Mouse (Mus musculus) midbrain, embryonic 16.5 days (tissue): Measurements from ENCODE around the gene Gm17728. TPM values are rescaled to one million over a fixed set of nuclear protein-coding genes. Genes with fewer than 3 reads are reported as not detected.

Experiments used
- ATAC-seq: fragments of 200-750 bp; cut with Nextera tagmentation; 2 replicates; pipeline ENCODE4 v1.8.0; 2017; ENCODE audit warnings: moderate TSS enrichment
- H3K27ac ChIP-seq: fragments of 300-500 bp; sonication (generic); 2 replicates; pipeline ENCODE4 v1.5.1; 2014; ENCODE audit warnings: mild to moderate bottlenecking, low read length, mixed read lengths
- H3K27me3 ChIP-seq: fragments of 300-500 bp; sonication (generic); 2 replicates; pipeline ENCODE4 v1.6.1; 2014; ENCODE audit warnings: low read depth, low read length, mixed read lengths; ENCODE audit not compliant: control insufficient read depth, insufficient read depth
- H3K36me3 ChIP-seq: fragments of 300-500 bp; sonication (generic); 2 replicates; pipeline ENCODE4 v1.6.1; 2014; ENCODE audit warnings: mild to moderate bottlenecking, low read length, moderate library complexity, mixed read lengths; ENCODE audit not compliant: control insufficient read depth, insufficient read depth
- H3K4me1 ChIP-seq: fragments of 300-500 bp; sonication (generic); 2 replicates; pipeline ENCODE4 v1.6.1; 2014; ENCODE audit warnings: mild to moderate bottlenecking, low read length, mixed read lengths; ENCODE audit not compliant: control insufficient read depth, insufficient read depth
- H3K4me2 ChIP-seq: fragments of 300-500 bp; sonication (generic); 2 replicates; pipeline ENCODE4 v1.6.1; 2014; ENCODE audit warnings: mild to moderate bottlenecking, low read length, mixed read lengths
- H3K4me3 ChIP-seq: fragments of 300-500 bp; sonication (generic); 2 replicates; pipeline ENCODE4 v1.5.1; 2014; ENCODE audit warnings: low read depth, mild to moderate bottlenecking, low read length, moderate library complexity, mixed read lengths
- H3K9ac ChIP-seq: fragments of 300-500 bp; sonication (generic); 2 replicates; pipeline ENCODE4 v1.6.1; 2014; ENCODE audit warnings: low read depth, low read length, mixed read lengths
- H3K9me3 ChIP-seq: fragments of 300-500 bp; sonication (generic); replicated peaks from 2 replicates; pipeline ENCODE4 v1.6.1; 2014; ENCODE audit warnings: mild to moderate bottlenecking, low read length, mixed read lengths; ENCODE audit not compliant: control insufficient read depth, poor library complexity, severe bottlenecking
- WGBS: fragments of 180-500 bp; shearing (Covaris S2); extraction: QIAGEN DNeasy Blood & Tissue Kit; methylation state at CpG from one replicate; pipeline ENCODE4 v1.1.7; 2014; 5-methylcytosine and 5-hydroxymethylcytosine counted together
- polyA plus RNA-seq: library from polyadenylated mRNA; unstranded; fragments of >200 nt; fragmentation: Nextera tagmentation; extraction: Ambion mirVana; gene quantifications from 2 replicates; pipeline ENCODE4 v1.2.1, GENCODE M21; 2015

The Gm17728 gene
- polyA plus RNA-seq, 1 experiment from 2014 or later: not detected

- H3K27ac ChIP-seq: no peak overlapping the region
- H3K4me2 ChIP-seq: no peak overlapping the region
- 55% methylated on average over 2 of the region's 2 CpGs for WGBS
- H3K27me3 ChIP-seq: no peaks in the 10 kb centered on the region
- H3K9me3 ChIP-seq: no peaks in the 10 kb centered on the region
- H3K4me3 ChIP-seq: no peak overlapping the region
- ATAC-seq: no peak
- H3K9ac ChIP-seq: no peak overlapping the region
- H3K4me1 ChIP-seq: no peaks in the 10 kb centered on the region
- H3K36me3 ChIP-seq: no peaks in the 10 kb centered on the region
Measured at GRCm38 (mm10) chr17:9460904-9461303, 39.0 kb downstream of the Gm17728 start.

Other genes with a start within 250 kb of the Gm17728 start
- not detected in 2 replicates for gene Pabpc6, start 247.7 kb downstream of the Gm17728 start, polyA plus RNA-seq